Mouse (Mus musculus) MEL (cell line): ENCODE results near the gene Rsrp1. TPM values are rescaled to one million over a fixed set of nuclear protein-coding genes. Genes with fewer than 3 reads are reported as not detected.

Experiments used
- DNase-seq: peaks from one replicate; pipeline ENCODE4 v3.0.0; 2011; ENCODE audit warnings: low read depth, low spot score
- H3K27ac ChIP-seq: 2 replicates; pipeline ENCODE4 v1.5.1; 2012; ENCODE audit warnings: low read depth, mild to moderate bottlenecking, control low read depth, low read length, moderate library complexity; ENCODE audit not compliant: control insufficient read depth
- H3K27me3 ChIP-seq, 2 experiments: fragments of 150-350 bp in 1 of 2; sonication (generic) in 1 of 2; 2 replicates each; pipeline ENCODE4 v1.6.1; 2012; ENCODE audit warnings: low read length in 2 of 2, mild to moderate bottlenecking in 2 of 2, improper control_type of control experiment in 1 of 2, moderate library complexity in 1 of 2; ENCODE audit not compliant: insufficient read depth in 2 of 2, control insufficient read depth in 1 of 2
- H3K36me3 ChIP-seq, 2 experiments: 2 replicates each; pipeline ENCODE4 v1.6.1; 2012 to 2014; ENCODE audit warnings: low read length in 2 of 2, improper control_type of control experiment in 1 of 2, inconsistent platforms in 1 of 2, mild to moderate bottlenecking in 1 of 2; ENCODE audit not compliant: insufficient read depth in 2 of 2, control insufficient read depth in 1 of 2
- H3K4me1 ChIP-seq, 2 experiments: fragments of 150-350 bp in 1 of 2; sonication (generic) in 1 of 2; 2 replicates each; pipeline ENCODE4 v1.6.1; 2012; ENCODE audit warnings: low read length in 2 of 2, improper control_type of control experiment in 1 of 2, mild to moderate bottlenecking in 1 of 2; ENCODE audit not compliant: insufficient read depth in 2 of 2, control insufficient read depth in 1 of 2
- H3K4me3 ChIP-seq, 2 experiments: fragments of 150-350 bp in 1 of 2; sonication (generic) in 1 of 2; 2 replicates each; pipeline ENCODE4 v1.5.1; 2012; ENCODE audit warnings: low read depth in 2 of 2, low read length in 2 of 2, mild to moderate bottlenecking in 2 of 2, moderate library complexity in 2 of 2, control low read depth in 1 of 2, improper control_type of control experiment in 1 of 2; ENCODE audit not compliant: control insufficient read depth in 1 of 2, insufficient read depth in 1 of 2
- H3K79me2 ChIP-seq: 2 replicates; pipeline ENCODE4 v1.6.1; 2012; ENCODE audit warnings: mild to moderate bottlenecking, low read length, moderate library complexity; ENCODE audit not compliant: control insufficient read depth, poor library complexity, insufficient read depth
- H3K9ac ChIP-seq: 2 replicates; pipeline ENCODE4 v1.6.1; 2012; ENCODE audit warnings: low read depth, mild to moderate bottlenecking, control low read depth, low read length, moderate library complexity; ENCODE audit not compliant: control insufficient read depth, poor library complexity, severe bottlenecking
- H3K9me3 ChIP-seq: fragments of 150-350 bp; sonication (generic); replicated peaks from 2 replicates; pipeline ENCODE4 v1.6.1; 2012; ENCODE audit warnings: mild to moderate bottlenecking, low read length, improper control_type of control experiment, moderate library complexity; ENCODE audit not compliant: insufficient read depth
- CHD1 ChIP-seq: IDR thresholded peaks from 2 replicates; pipeline ENCODE4 v1.6.1; 2012; ENCODE audit warnings: low read depth, mild to moderate bottlenecking, inconsistent platforms, low read length, improper control_type of control experiment
- CTCF ChIP-seq, 3 experiments: IDR thresholded peaks in 2 of 3; conservative IDR thresholded peaks in 1 of 3; 2 replicates each; pipeline ENCODE4 v1.5.1; 2011 to 2012; ENCODE audit warnings: low read length in 3 of 3, low read depth in 2 of 3, mild to moderate bottlenecking in 2 of 3, improper control_type of control experiment in 1 of 3, inconsistent platforms in 1 of 3, mixed read lengths in 1 of 3, moderate library complexity in 1 of 3; ENCODE audit not compliant: control insufficient read depth in 1 of 3, insufficient read depth in 1 of 3, poor library complexity in 1 of 3, severe bottlenecking in 1 of 3
- E2F4 ChIP-seq: IDR thresholded peaks from 2 replicates; pipeline ENCODE4 v1.6.1; 2011; ENCODE audit warnings: low read depth, low read length, improper control_type of control experiment, borderline replicate concordance
- JUND ChIP-seq: IDR thresholded peaks from 2 replicates; pipeline ENCODE4 v1.6.1; 2011; ENCODE audit warnings: low read depth, mild to moderate bottlenecking, improper control_type of control experiment, low read length
- MXI1 ChIP-seq: IDR thresholded peaks from 2 replicates; pipeline ENCODE4 v1.6.1; 2011; ENCODE audit warnings: mild to moderate bottlenecking, low read depth, low read length, improper control_type of control experiment
- MYB ChIP-seq: IDR thresholded peaks from 2 replicates; pipeline ENCODE4 v1.6.1; 2011; ENCODE audit warnings: mild to moderate bottlenecking, low read depth, low read length, improper control_type of control experiment
- NELFE ChIP-seq: IDR thresholded peaks from 2 replicates; pipeline ENCODE4 v1.6.1; 2011; ENCODE audit warnings: low read depth, low read length, improper control_type of control experiment
- POLR2A ChIP-seq, 2 experiments: IDR thresholded peaks; 2 replicates each; pipeline ENCODE4 v1.6.1; 2011 to 2012; ENCODE audit warnings: low read length in 2 of 2, mild to moderate bottlenecking in 2 of 2, control low read depth in 1 of 2, improper control_type of control experiment in 1 of 2, low read depth in 1 of 2, moderate library complexity in 1 of 2; ENCODE audit not compliant: control insufficient read depth in 1 of 2, insufficient read depth in 1 of 2, poor library complexity in 1 of 2
- RAD21 ChIP-seq: IDR thresholded peaks from 2 replicates; pipeline ENCODE4 v1.6.1; 2011; ENCODE audit warnings: mild to moderate bottlenecking, low read depth, low read length, improper control_type of control experiment
- TBP ChIP-seq: IDR thresholded peaks from 2 replicates; pipeline ENCODE4 v1.8.0; 2011; ENCODE audit warnings: low read depth, low read length, improper control_type of control experiment
- TCF12 ChIP-seq: IDR thresholded peaks from 2 replicates; pipeline ENCODE4 v1.6.1; 2014; ENCODE audit warnings: low read depth, mild to moderate bottlenecking, inconsistent platforms, low read length, improper control_type of control experiment, moderate library complexity
- USF2 ChIP-seq, 2 experiments: IDR thresholded peaks; 2 replicates each; pipeline ENCODE4 v1.6.1; 2011 to 2012; ENCODE audit warnings: improper control_type of control experiment in 2 of 2, low read length in 2 of 2, borderline replicate concordance in 1 of 2, inconsistent platforms in 1 of 2, low read depth in 1 of 2, mild to moderate bottlenecking in 1 of 2; ENCODE audit not compliant: insufficient read depth in 1 of 2
- ZC3H11A ChIP-seq: IDR thresholded peaks from 2 replicates; pipeline ENCODE4 v1.6.1; 2012; ENCODE audit warnings: low read depth, mild to moderate bottlenecking, inconsistent platforms, low read length, improper control_type of control experiment
- polyA plus RNA-seq, 2 experiments: library from polyadenylated mRNA; stranded (reverse) in 1 of 2; unstranded in 1 of 2; fragments of >175 nt in 1 of 2; fragments of >200 nt in 1 of 2; gene quantifications; 2 replicates each; pipeline versions ENCODE4 v1.2.1 to v1.2.4; 2012; ENCODE audit warnings: low replicate concordance in 2 of 2, low read depth in 1 of 2; ENCODE audit not compliant: insufficient read length in 2 of 2, insufficient read depth in 1 of 2, missing spikeins in 1 of 2
- total RNA-seq: library from RNA; depleted of rRNA; stranded (reverse); fragments of 300-350 nt; gene quantifications from 2 replicates; pipeline ENCODE4 v1.2.3, GENCODE M21; 2012

The Rsrp1 gene
- total and polyA plus RNA-seq, 3 experiments = 59.5 to 110 TPM; not detected in 1

DNA sequence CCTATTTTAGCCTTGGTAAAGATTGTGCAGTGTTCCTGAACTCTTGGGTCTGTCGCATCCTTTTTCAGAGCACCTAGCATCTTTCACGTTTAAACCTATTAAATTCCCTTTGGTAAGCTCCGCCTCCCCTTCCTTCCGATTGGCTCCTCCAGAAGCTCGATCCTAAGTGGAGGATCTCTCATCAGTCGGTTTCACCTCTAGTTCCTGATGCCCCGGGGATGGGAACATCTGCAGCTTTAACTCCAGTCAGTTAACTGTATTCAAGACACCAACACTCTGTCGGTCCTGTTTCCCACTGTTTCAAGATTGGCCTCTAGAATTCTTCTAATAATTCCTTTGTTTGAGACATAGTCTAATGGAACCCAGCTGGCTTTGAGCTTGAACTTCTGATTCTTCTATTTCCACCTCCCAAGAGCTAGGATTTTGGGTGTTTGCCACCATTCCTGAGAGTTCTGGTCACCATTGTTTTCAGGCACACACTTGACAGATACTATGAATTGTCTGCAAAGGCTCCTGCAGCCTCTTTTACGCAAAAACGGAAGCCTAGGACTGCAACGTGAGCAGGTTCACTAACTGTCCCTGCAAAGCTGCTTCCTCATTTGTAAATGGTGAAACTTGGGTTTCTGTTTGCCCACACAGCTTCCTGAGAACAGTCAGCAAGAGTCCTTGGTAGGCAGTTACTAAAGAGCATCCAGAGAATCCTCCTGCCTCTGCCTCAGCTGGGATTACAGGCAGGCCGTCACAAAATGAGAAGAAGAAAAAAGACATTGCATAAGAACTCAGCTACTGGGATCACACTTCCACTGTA lies 3.5 kb upstream of the Rsrp1 start (continued):
- TF ChIP-seq USF2 (IDR thresholded peaks at IDR 0.05; ENCODE audit: borderline replicate concordance in 1 of 2, insufficient read depth in 1 of 2, low read depth in 1 of 2, low read length in 2 of 2) = no peak
- TF ChIP-seq MXI1 = no peak
- peak; percentile 93; the same call in 1 of the 2 replicates for TF ChIP-seq TBP
- TF ChIP-seq POLR2A (IDR thresholded peaks at IDR 0.05; ENCODE audit: control insufficient read depth in 1 of 2, insufficient read depth in 1 of 2, low read depth in 1 of 2, low read length in 2 of 2, poor library complexity in 1 of 2) = peak; percentile 39 to 93; a peak in 2 of 4 replicates

GRCm38 (mm10) chr4:134920631-134921030 lies 2.8 kb upstream of the Rsrp1 start:
- no peaks in the 10 kb centered on the region for H3K9me3 ChIP-seq
- H3K4me3 ChIP-seq = peak overlapping the region in 1 of 2 experiments; percentile 67; a peak in 1 of 4 replicates
- H3K36me3 ChIP-seq = peaks cover 12 to 37% of the 10 kb centered on the region in 2 experiments
- H3K27me3 ChIP-seq = no peaks in the 10 kb centered on the region
- TF ChIP-seq CTCF (IDR thresholded peaks at IDR 0.05 in 2 of 3, conservative IDR thresholded peaks at IDR 0.05 in 1 of 3; ENCODE audit: control insufficient read depth in 1 of 3, insufficient read depth in 1 of 3, low read depth in 2 of 3, low read length in 3 of 3, poor library complexity in 1 of 3, severe bottlenecking in 1 of 3) = no peak
- TF ChIP-seq ZC3H11A = peak; percentile 74; the same call in 1 of the 2 replicates
- peak overlapping the region; percentile 73 for H3K9ac ChIP-seq
- peaks cover 23% of the 10 kb centered on the region for H3K79me2 ChIP-seq
- peak overlapping the region; percentile 97 for H3K27ac ChIP-seq
- H3K4me1 ChIP-seq = peaks cover 33 to 57% of the 10 kb centered on the region in 2 experiments
- DNase-seq = no peak

DNA sequence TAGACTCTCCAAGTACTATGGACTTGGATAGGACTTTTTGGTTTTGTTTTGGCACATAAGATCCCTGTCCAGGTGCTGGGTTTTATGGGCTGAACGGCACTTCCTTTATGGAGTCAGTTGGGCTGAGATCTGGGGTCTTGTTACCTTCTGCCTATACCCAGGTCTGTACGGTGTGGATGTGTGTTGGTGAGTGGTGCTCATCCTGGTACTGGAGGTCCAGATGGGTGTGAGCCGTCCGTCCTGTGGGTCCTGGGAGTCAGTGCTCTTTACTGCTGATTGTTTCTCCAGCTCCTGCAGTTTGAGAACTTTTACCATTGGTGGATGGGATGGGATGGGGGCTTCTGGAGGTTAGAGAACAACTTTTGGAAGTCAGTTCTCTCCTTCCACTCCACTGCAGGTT lies 1.7 kb upstream of the Rsrp1 start:
- Histone ChIP-seq H3K27ac (no peak overlapping the region), H3K9ac (no peak overlapping the region), H3K27me3 (no peaks in the 10 kb centered on the region), H3K9me3 (no peaks in the 10 kb centered on the region), H3K4me1 (peaks cover 29 to 50% of the 10 kb centered on the region in 2 experiments), H3K4me3 (no peak overlapping the region), H3K79me2 (peaks cover 30% of the 10 kb centered on the region)
- DNase-seq = peak; percentile 24
- TF ChIP-seq TCF12 (no peak), NELFE (no peak), JUND (no peak), CHD1 (no peak), E2F4 (no peak), MYB (no peak), RAD21 (no peak)
- TF ChIP-seq, all 39 proteins: peak for 0
- H3K36me3 ChIP-seq = peaks cover 22 to 44% of the 10 kb centered on the region in 2 experiments
